Mouse (Mus musculus) megakaryocyte progenitor cell, adult 5-6 weeks (primary cell): ENCODE data around the gene Iqcf4. TPM values are rescaled to one million over a fixed set of nuclear protein-coding genes. Genes with fewer than 3 reads are reported as not detected.

Experiments used
- ATAC-seq: replicated peaks from 2 replicates; pipeline ENCODE4 v1.8.0; 2016; ENCODE audit warnings: mild to moderate bottlenecking, moderate TSS enrichment, inconsistent platforms; ENCODE audit not compliant: poor library complexity
- total RNA-seq, 2 experiments: library from RNA; stranded (forward) in 1 of 2; stranded (reverse) in 1 of 2; fragments of 157-497, 149-512 nt in 1 of 2; fragments of 200-1000 nt in 1 of 2; gene quantifications; 2 replicates each; pipeline versions ENCODE4 v1.2.3 to v1.2.4; 2015 to 2017

Gene Iqcf4
- total RNA-seq, 2 experiments from 2014 or later, result not detected

GRCm38 (mm10) chr9:106519433-106519832 lies 51.4 kb downstream of the Iqcf4 start:
- no peak for ATAC-seq

Other genes with a start within 250 kb of the Iqcf4 start
- gene Dusp7, start 202.4 kb downstream of the Iqcf4 start, total RNA-seq (2015), result 31.6 and 41.9 TPM in 2 replicates
- 10.8 and 15.0 TPM in 2 replicates for gene Dusp7, start 202.4 kb downstream of the Iqcf4 start, total RNA-seq (2017)
- 3,403 and 3,618 TPM in 2 replicates for gene Rpl29, start 141.5 kb downstream of the Iqcf4 start, total RNA-seq (2015)
- 1,606 and 1,752 TPM in 2 replicates for gene Rpl29, start 141.5 kb downstream of the Iqcf4 start, total RNA-seq (2017)
- 13.7 TPM in 2 replicates for gene Acy1, start 132.7 kb downstream of the Iqcf4 start, total RNA-seq (2015)
- 27.2 and 31.3 TPM in 2 replicates for gene Acy1, start 132.7 kb downstream of the Iqcf4 start, total RNA-seq (2017)
- 15.8 and 19.1 TPM in 2 replicates for gene Abhd14b, start 123.5 kb downstream of the Iqcf4 start, total RNA-seq (2015)
- gene Abhd14b, start 123.5 kb downstream of the Iqcf4 start, total RNA-seq (2017), result 8.4 and 11.7 TPM in 2 replicates
- gene Abhd14a, start 123.3 kb downstream of the Iqcf4 start, total RNA-seq (2015), result 21.3 and 23.4 TPM in 2 replicates
- 27.3 and 30.2 TPM in 2 replicates for gene Abhd14a, start 123.3 kb downstream of the Iqcf4 start, total RNA-seq (2017)
- gene Pcbp4, start 117.7 kb downstream of the Iqcf4 start, total RNA-seq (2015), result 0.91 and 1.7 TPM in 2 replicates
- gene Pcbp4, start 117.7 kb downstream of the Iqcf4 start, total RNA-seq (2017), result 0.96 and 2.7 TPM in 2 replicates
- gene Gpr62, start 105.1 kb downstream of the Iqcf4 start, total RNA-seq (2015), result not detected in 2 replicates
- gene Gpr62, start 105.1 kb downstream of the Iqcf4 start, total RNA-seq (2017), result not detected in 2 replicates
- 18.9 and 21.3 TPM in 2 replicates for gene Rrp9, start 95.0 kb downstream of the Iqcf4 start, total RNA-seq (2015)
- 45.2 and 50.1 TPM in 2 replicates for gene Rrp9, start 95.0 kb downstream of the Iqcf4 start, total RNA-seq (2017)
- gene Parp3, start 94.0 kb downstream of the Iqcf4 start, total RNA-seq (2015), result 5.9 and 7.0 TPM in 2 replicates
- gene Parp3, start 94.0 kb downstream of the Iqcf4 start, total RNA-seq (2017), result 8.0 and 12.1 TPM in 2 replicates
- not detected in 2 replicates for gene Iqcf1, start 71.0 kb downstream of the Iqcf4 start, total RNA-seq (2015)
- not detected in 2 replicates for gene Iqcf1, start 71.0 kb downstream of the Iqcf4 start, total RNA-seq (2017)
- gene Iqcf5, start 56.4 kb downstream of the Iqcf4 start, total RNA-seq (2015), result not detected in 2 replicates
- not detected in 2 replicates for gene Iqcf5, start 56.4 kb downstream of the Iqcf4 start, total RNA-seq (2017)
- not detected in 2 replicates for gene Iqcf3, start 9.4 kb downstream of the Iqcf4 start, total RNA-seq (2015)
- gene Iqcf3, start 9.4 kb downstream of the Iqcf4 start, total RNA-seq (2017), result not detected in 2 replicates
- not detected in 2 replicates for gene Iqcf6, start 55.6 kb upstream of the Iqcf4 start, total RNA-seq (2015)
- gene Iqcf6, start 55.6 kb upstream of the Iqcf4 start, total RNA-seq (2017), result not detected in 2 replicates
- not detected in 2 replicates for gene Grm2, start 85.1 kb upstream of the Iqcf4 start, total RNA-seq (2015)
- gene Grm2, start 85.1 kb upstream of the Iqcf4 start, total RNA-seq (2017), result not detected in 2 replicates
- 12.1 and 14.8 TPM in 2 replicates for gene Tex264, start 114.9 kb upstream of the Iqcf4 start, total RNA-seq (2015)
- gene Tex264, start 114.9 kb upstream of the Iqcf4 start, total RNA-seq (2017), result 19.6 and 21.9 TPM in 2 replicates
- gene Rad54l2, start 218.2 kb upstream of the Iqcf4 start, total RNA-seq (2015), result 11.4 and 12.8 TPM in 2 replicates
- gene Rad54l2, start 218.2 kb upstream of the Iqcf4 start, total RNA-seq (2017), result 11.0 and 19.8 TPM in 2 replicates